Mouse (Mus musculus): ENCODE measurements around the gene Babam2. TPM values are rescaled to one million over a fixed set of nuclear protein-coding genes. Genes with fewer than 3 reads are reported as not detected.

The Babam2 gene
- polyA plus RNA-seq, 1 experiment from 2014 or later: 32.2 TPM

- no peak for ATAC-seq (ENCODE audit: insufficient number of reproducible peaks, insufficient read depth, low FRiP score, low TSS enrichment)
- H3K27ac ChIP-seq: no peak overlapping the region
- no peak overlapping the region for H3K4me2 ChIP-seq (replicated peaks)
- no peaks in the 10 kb centered on the region for H3K27me3 ChIP-seq
- H3K9ac ChIP-seq: no peak overlapping the region
- H3K4me3 ChIP-seq: no peak overlapping the region
- 93% methylated on average over 2 of the region's 2 CpGs for WGBS
- no peaks in the 10 kb centered on the region for H3K9me3 ChIP-seq
- no peaks in the 10 kb centered on the region for H3K36me3 ChIP-seq
- peaks cover 6% of the 10 kb centered on the region for H3K4me1 ChIP-seq
Observed at GRCm38 (mm10) chr5:32060485-32060884, 363.0 kb downstream of the Babam2 start.

- Histone ChIP-seq H3K36me3 (no peaks in the 10 kb centered on the region), H3K27ac (no peak overlapping the region), H3K4me2 (replicated peaks) (no peak overlapping the region), H3K27me3 (no peaks in the 10 kb centered on the region), H3K4me1 (peaks cover 11% of the 10 kb centered on the region), H3K9ac (no peak overlapping the region), H3K9me3 (no peaks in the 10 kb centered on the region), H3K4me3 (no peak overlapping the region)
- WGBS: 64% methylated on average over 1 of the region's 1 CpGs
- ATAC-seq (ENCODE audit: insufficient number of reproducible peaks, insufficient read depth, low FRiP score, low TSS enrichment): no peak
Observed at GRCm38 (mm10) chr5:32061854-32062253, 364.4 kb downstream of the Babam2 start.

GRCm38 (mm10) chr5:32064341-32065105 lies 367.0 kb downstream of the Babam2 start:
- H3K4me3 ChIP-seq: no peak overlapping the region
- no peak overlapping the region for H3K27ac ChIP-seq
- H3K27me3 ChIP-seq: no peaks in the 10 kb centered on the region
- H3K4me2 ChIP-seq (replicated peaks): no peak overlapping the region
- ATAC-seq (ENCODE audit: insufficient number of reproducible peaks, insufficient read depth, low FRiP score, low TSS enrichment): no peak
- WGBS: 71% methylated on average over 2 of the region's 2 CpGs
- no peaks in the 10 kb centered on the region for H3K36me3 ChIP-seq
- H3K9me3 ChIP-seq: no peaks in the 10 kb centered on the region
- no peak overlapping the region for H3K9ac ChIP-seq
- peaks cover 7% of the 10 kb centered on the region for H3K4me1 ChIP-seq

- ATAC-seq (ENCODE audit: insufficient number of reproducible peaks, insufficient read depth, low FRiP score, low TSS enrichment): no peak
- H3K36me3 ChIP-seq: no peaks in the 10 kb centered on the region
- peaks cover 4% of the 10 kb centered on the region for H3K4me1 ChIP-seq
- no peak overlapping the region for H3K27ac ChIP-seq
- no peaks in the 10 kb centered on the region for H3K9me3 ChIP-seq
- H3K9ac ChIP-seq: no peak overlapping the region
- WGBS: 71% methylated on average over 5 of the region's 5 CpGs
- no peaks in the 10 kb centered on the region for H3K27me3 ChIP-seq
- no peak overlapping the region for H3K4me3 ChIP-seq
- no peak overlapping the region for H3K4me2 ChIP-seq (replicated peaks)
Observed at GRCm38 (mm10) chr5:32066015-32066734, 368.7 kb downstream of the Babam2 start.

- Histone ChIP-seq H3K4me1 (peaks cover 8% of the 10 kb centered on the region), H3K36me3 (no peaks in the 10 kb centered on the region), H3K27me3 (no peaks in the 10 kb centered on the region), H3K4me3 (no peak overlapping the region), H3K9me3 (no peaks in the 10 kb centered on the region), H3K9ac (no peak overlapping the region), H3K27ac (no peak overlapping the region), H3K4me2 (replicated peaks) (no peak overlapping the region)
- WGBS: 89% methylated on average over 2 of the region's 2 CpGs
- no peak for ATAC-seq (ENCODE audit: insufficient number of reproducible peaks, insufficient read depth, low FRiP score, low TSS enrichment)
Observed at GRCm38 (mm10) chr5:32066839-32067238, 369.4 kb downstream of the Babam2 start.

- Histone ChIP-seq H3K4me2 (replicated peaks) (no peak overlapping the region), H3K27me3 (no peaks in the 10 kb centered on the region), H3K9ac (no peak overlapping the region), H3K27ac (no peak overlapping the region), H3K4me3 (no peak overlapping the region), H3K9me3 (no peaks in the 10 kb centered on the region), H3K4me1 (peaks cover 8% of the 10 kb centered on the region), H3K36me3 (no peaks in the 10 kb centered on the region)
- 84% methylated on average over 3 of the region's 3 CpGs for WGBS
- no peak for ATAC-seq (ENCODE audit: insufficient number of reproducible peaks, insufficient read depth, low FRiP score, low TSS enrichment)
Observed at GRCm38 (mm10) chr5:32068616-32069015, 371.1 kb downstream of the Babam2 start.

GRCm38 (mm10) chr5:32069096-32069495 lies 371.6 kb downstream of the Babam2 start:
- Histone ChIP-seq H3K36me3 (no peaks in the 10 kb centered on the region), H3K27me3 (no peaks in the 10 kb centered on the region), H3K4me1 (peaks cover 8% of the 10 kb centered on the region), H3K4me3 (no peak overlapping the region), H3K9ac (no peak overlapping the region), H3K4me2 (replicated peaks) (no peak overlapping the region), H3K9me3 (no peaks in the 10 kb centered on the region), H3K27ac (no peak overlapping the region)
- WGBS: 75% methylated on average over 4 of the region's 4 CpGs
- ATAC-seq (ENCODE audit: insufficient number of reproducible peaks, insufficient read depth, low FRiP score, low TSS enrichment): no peak

- Histone ChIP-seq H3K9ac (no peak overlapping the region), H3K36me3 (no peaks in the 10 kb centered on the region), H3K4me3 (no peak overlapping the region), H3K4me2 (replicated peaks) (no peak overlapping the region), H3K4me1 (peaks cover 8% of the 10 kb centered on the region), H3K27ac (no peak overlapping the region), H3K27me3 (no peaks in the 10 kb centered on the region), H3K9me3 (no peaks in the 10 kb centered on the region)
- ATAC-seq (ENCODE audit: insufficient number of reproducible peaks, insufficient read depth, low FRiP score, low TSS enrichment): no peak
- 76% methylated on average over 10 of the region's 10 CpGs for WGBS
Observed at GRCm38 (mm10) chr5:32069566-32070169, 372.2 kb downstream of the Babam2 start.

- Histone ChIP-seq H3K9ac (no peak overlapping the region), H3K27ac (no peak overlapping the region), H3K4me1 (peaks cover 8% of the 10 kb centered on the region), H3K4me2 (replicated peaks) (no peak overlapping the region), H3K9me3 (no peaks in the 10 kb centered on the region), H3K27me3 (no peaks in the 10 kb centered on the region), H3K4me3 (no peak overlapping the region), H3K36me3 (no peaks in the 10 kb centered on the region)
- 93% methylated on average over 3 of the region's 3 CpGs for WGBS
- no peak for ATAC-seq (ENCODE audit: insufficient number of reproducible peaks, insufficient read depth, low FRiP score, low TSS enrichment)
Observed at GRCm38 (mm10) chr5:32070781-32071180, 373.3 kb downstream of the Babam2 start.

- H3K9me3 ChIP-seq: no peaks in the 10 kb centered on the region
- H3K9ac ChIP-seq: no peak overlapping the region
- H3K4me3 ChIP-seq: no peak overlapping the region
- no peak overlapping the region for H3K27ac ChIP-seq
- 30% methylated on average over 4 of the region's 4 CpGs for WGBS
- ATAC-seq (ENCODE audit: insufficient number of reproducible peaks, insufficient read depth, low FRiP score, low TSS enrichment): no peak
- peaks cover 4% of the 10 kb centered on the region; the same call in 1 of the 2 replicates for H3K4me1 ChIP-seq
- no peaks in the 10 kb centered on the region for H3K36me3 ChIP-seq
- H3K27me3 ChIP-seq: no peaks in the 10 kb centered on the region
- H3K4me2 ChIP-seq (replicated peaks): no peak overlapping the region
Observed at GRCm38 (mm10) chr5:32071314-32071713, 373.8 kb downstream of the Babam2 start.

- no peak for ATAC-seq (ENCODE audit: insufficient number of reproducible peaks, insufficient read depth, low FRiP score, low TSS enrichment)
- 94% methylated on average over 5 of the region's 5 CpGs for WGBS
- H3K36me3 ChIP-seq: no peaks in the 10 kb centered on the region
- peaks cover 4% of the 10 kb centered on the region; the same call in 1 of the 2 replicates for H3K4me1 ChIP-seq
- no peak overlapping the region for H3K27ac ChIP-seq
- no peaks in the 10 kb centered on the region for H3K9me3 ChIP-seq
- no peak overlapping the region for H3K9ac ChIP-seq
- H3K4me3 ChIP-seq: no peak overlapping the region
- no peak overlapping the region for H3K4me2 ChIP-seq (replicated peaks)
- no peaks in the 10 kb centered on the region for H3K27me3 ChIP-seq
Observed at GRCm38 (mm10) chr5:32071824-32072223, 374.3 kb downstream of the Babam2 start.

- Histone ChIP-seq H3K27me3 (no peaks in the 10 kb centered on the region), H3K4me2 (replicated peaks) (no peak overlapping the region), H3K9me3 (no peaks in the 10 kb centered on the region), H3K9ac (no peak overlapping the region), H3K4me1 (peaks cover 4% of the 10 kb centered on the region; the same call in 1 of the 2 replicates), H3K4me3 (no peak overlapping the region), H3K36me3 (no peaks in the 10 kb centered on the region), H3K27ac (no peak overlapping the region)
- no peak for ATAC-seq (ENCODE audit: insufficient number of reproducible peaks, insufficient read depth, low FRiP score, low TSS enrichment)
- WGBS: 97% methylated on average over 3 of the region's 3 CpGs
Observed at GRCm38 (mm10) chr5:32072877-32073276, 375.4 kb downstream of the Babam2 start.

Measured in embryonic facial prominence, embryonic 12.5 days (tissue).